Mouse (Mus musculus): ENCODE data around the gene Mgst1.

- no peak for TF ChIP-seq CTCF (IDR thresholded peaks at IDR 0.05; ENCODE audit: control insufficient read depth, insufficient read depth, insufficient read length)
- TF ChIP-seq USF1 (IDR thresholded peaks at IDR 0.05; ENCODE audit: low read depth), result no peak
- TF ChIP-seq MYOD1 (IDR thresholded peaks at IDR 0.05; ENCODE audit: control insufficient read depth, insufficient read length, low read depth), result no peak
- no peak for TF ChIP-seq MAX (IDR thresholded peaks at IDR 0.05)
- TF ChIP-seq MYOG (IDR thresholded peaks at IDR 0.05; ENCODE audit: control insufficient read depth, extremely low read depth, insufficient read length), result no peak
- no peak for TF ChIP-seq FOSL1 (IDR thresholded peaks at IDR 0.05; ENCODE audit: insufficient read depth, low read length, poor library complexity, severe bottlenecking)
- no peak for TF ChIP-seq CEBPB (IDR thresholded peaks at IDR 0.05; ENCODE audit: low read depth)
Observed at GRCm38 (mm10) chr6:138139930-138140329, at the start of gene Mgst1.

All from C2C12 (cell line).